Mouse (Mus musculus): ENCODE results near the gene Rhbdf2. TPM values are rescaled to one million over a fixed set of nuclear protein-coding genes. Genes with fewer than 3 reads are reported as not detected.
A peak's percentile ranks its signal among the peaks of the same experiment; 100 is the strongest.
"Not testable (repeated sequence)": the region's sequence is repeated elsewhere in the genome, so short reads cannot be mapped to it uniquely, and the experiment has no call there.

Rhbdf2 gene
- total RNA-seq, 4 experiments from 2014 or later, result 1.1 to 2.5 (median 1.8) TPM

- DNase-seq (ENCODE audit: low spot score in 2 of 2), result no peak
These were observed 17.6 kb upstream of the Rhbdf2 start for GRCm38 (mm10) chr11:116644225-116645112.

DNA sequence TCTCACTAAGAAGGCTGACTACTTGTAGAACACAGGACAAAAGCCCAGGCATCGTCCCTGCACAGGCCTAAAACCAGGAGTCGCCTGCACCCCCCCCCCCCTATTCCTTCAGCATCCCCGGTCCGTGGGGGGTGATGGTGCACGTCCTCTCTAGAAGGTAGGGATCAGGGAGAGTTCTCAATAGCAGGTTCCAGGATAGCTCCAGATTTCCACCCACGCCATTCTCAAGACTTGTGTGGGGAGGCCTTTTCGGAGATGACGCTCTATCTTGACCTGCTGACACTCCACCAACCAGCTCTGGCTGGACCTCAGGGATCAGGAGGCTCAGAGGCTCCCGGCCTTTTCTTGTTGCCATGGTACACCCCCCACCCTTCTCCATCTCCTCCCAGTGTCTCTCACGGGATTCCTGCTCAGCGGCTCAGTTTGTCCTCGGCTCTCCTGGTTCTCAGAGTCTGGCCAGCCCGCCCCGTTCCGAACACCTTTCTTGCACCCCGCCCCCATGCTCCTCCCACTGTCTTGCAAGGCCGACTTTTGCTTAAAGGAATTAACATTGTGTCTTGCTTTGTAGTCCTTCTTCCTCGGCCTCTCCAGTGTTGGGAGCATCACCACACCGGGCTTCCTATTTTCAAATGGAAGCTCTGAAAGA, 16.9 kb upstream of the Rhbdf2 start:
- no peak for DNase-seq (ENCODE audit: low spot score in 2 of 2)

- peak; percentile 86 to 89 for DNase-seq (ENCODE audit: low spot score in 2 of 2)
These were observed 16.1 kb upstream of the Rhbdf2 start for GRCm38 (mm10) chr11:116642681-116643578.

DNA sequence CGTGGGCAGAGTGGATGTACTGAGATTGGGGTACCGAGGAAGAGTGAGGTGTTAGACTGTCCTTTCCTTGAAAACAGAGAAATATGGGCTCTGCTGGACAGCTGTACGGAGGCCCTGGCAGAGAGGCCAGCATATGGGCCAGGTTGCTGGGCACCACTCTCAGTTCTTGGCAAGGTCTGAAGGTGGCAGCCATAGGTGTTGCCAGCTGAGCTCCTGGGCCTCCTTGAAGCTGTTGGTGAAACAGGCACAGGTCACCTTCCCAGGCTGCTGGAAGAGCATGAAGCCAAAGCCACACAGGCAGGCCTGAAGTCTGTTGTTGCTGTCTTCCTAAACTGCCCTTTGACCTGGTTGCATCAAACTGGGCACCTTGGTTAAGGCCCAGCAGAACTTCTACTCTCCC, 14.9 kb upstream of the Rhbdf2 start:
- DNase-seq (ENCODE audit: low spot score in 2 of 2), result no peak

GRCm38 (mm10) chr11:116641168-116641567, 14.3 kb upstream of the Rhbdf2 start:
- DNase-seq (ENCODE audit: low spot score in 2 of 2), result no peak

- not testable (repeated sequence) for DNase-seq (ENCODE audit: low spot score in 2 of 2)
These were observed 9.8 kb upstream of the Rhbdf2 start for GRCm38 (mm10) chr11:116636607-116637006.

DNA sequence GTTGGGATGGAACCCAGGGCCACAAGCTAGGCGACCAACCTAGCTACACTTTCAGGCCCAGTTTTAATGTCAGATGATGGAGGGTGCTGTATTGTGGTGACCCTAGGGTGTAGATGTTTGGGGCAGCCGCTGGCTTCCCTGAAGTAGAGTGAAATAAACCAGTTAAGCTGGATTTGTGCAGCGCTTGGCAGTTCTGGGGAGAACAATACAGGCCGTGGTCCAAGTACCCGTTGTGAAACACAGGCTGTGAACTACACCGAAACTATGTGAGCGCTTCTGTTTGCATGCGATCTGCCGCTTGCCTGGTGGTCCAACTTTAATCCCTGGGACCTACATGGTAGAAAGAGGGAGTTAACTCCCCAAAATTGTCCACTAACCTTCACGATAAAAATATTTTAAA, 6.1 kb upstream of the Rhbdf2 start:
- no peak for DNase-seq (ENCODE audit: low spot score in 2 of 2)

- no peak for DNase-seq (ENCODE audit: low spot score in 2 of 2)
These were observed 3.5 kb upstream of the Rhbdf2 start for GRCm38 (mm10) chr11:116630171-116630965.

DNA sequence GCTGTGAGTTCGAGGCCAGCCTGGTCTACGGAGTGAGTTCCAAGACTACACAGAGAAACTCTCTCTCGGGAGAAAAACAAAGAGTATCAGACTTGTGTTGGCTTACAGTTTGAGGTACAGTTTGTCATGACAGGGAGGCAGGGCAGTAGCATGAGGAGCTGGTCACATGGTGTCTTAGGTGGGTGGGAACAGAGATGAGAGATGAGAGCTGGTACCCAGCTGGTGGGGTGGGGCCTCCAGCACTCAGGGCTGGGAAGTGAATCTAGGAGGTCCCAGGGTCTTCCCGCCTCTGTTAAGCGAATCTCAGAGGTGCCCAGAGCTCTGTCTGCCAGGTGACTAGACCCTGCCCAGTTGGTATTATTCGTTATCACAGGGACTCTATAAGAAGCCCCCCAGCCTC, 2.7 kb upstream of the Rhbdf2 start:
- no peak for DNase-seq (ENCODE audit: low spot score in 2 of 2)

GRCm38 (mm10) chr11:116628712-116629111, 1.9 kb upstream of the Rhbdf2 start:
- peak; percentile 74 to 93 for DNase-seq (ENCODE audit: low spot score in 2 of 2)

GRCm38 (mm10) chr11:116627072-116628020, 527 bp upstream of the Rhbdf2 start:
- DNase-seq (ENCODE audit: low spot score in 2 of 2), result no peak

DNA sequence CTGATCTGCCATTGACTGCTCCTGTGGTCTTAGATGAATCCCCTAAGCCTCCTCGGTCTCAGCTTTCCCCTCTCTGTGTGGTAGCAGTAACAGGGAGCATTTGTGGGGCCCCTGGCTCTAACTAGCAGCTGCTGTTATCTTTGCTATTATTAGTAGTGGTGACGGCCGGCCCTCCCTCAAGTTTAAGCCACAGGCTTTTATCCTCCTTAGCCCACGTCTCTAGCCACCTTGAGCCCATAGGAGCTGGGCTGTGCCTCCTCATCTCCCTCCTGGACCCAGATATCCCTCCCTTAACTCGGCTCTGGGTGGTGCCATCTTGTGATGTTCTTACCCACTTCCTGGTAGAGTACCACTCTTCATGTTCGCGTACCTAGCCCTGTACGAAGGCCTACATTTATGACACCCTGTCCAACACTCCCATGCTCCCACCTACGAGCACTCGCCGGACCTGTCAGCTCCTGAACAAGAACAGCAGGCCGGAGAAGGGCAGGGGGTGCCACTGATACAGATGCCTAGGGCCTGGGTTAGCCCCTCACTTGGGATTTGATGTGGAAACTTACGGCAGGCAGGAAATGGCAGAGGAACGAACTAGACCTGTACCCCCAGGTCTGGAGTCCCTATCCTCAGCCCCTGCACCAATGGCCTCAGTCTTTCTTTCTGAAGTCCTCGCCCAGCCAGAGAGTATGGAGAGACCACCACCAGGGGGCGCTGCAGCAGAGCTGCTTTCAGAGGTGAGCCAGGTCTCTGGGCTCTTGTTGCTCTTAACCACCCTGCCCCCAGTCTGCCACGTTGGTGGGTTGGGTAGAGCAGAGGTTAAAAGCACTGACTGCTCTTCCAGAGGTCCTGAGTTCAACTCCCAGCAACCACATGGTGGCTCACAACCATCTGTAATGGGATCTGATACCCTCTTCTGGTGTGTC, 1.5 kb downstream of the Rhbdf2 start:
- no peak for DNase-seq (ENCODE audit: low spot score in 2 of 2)

DNA sequence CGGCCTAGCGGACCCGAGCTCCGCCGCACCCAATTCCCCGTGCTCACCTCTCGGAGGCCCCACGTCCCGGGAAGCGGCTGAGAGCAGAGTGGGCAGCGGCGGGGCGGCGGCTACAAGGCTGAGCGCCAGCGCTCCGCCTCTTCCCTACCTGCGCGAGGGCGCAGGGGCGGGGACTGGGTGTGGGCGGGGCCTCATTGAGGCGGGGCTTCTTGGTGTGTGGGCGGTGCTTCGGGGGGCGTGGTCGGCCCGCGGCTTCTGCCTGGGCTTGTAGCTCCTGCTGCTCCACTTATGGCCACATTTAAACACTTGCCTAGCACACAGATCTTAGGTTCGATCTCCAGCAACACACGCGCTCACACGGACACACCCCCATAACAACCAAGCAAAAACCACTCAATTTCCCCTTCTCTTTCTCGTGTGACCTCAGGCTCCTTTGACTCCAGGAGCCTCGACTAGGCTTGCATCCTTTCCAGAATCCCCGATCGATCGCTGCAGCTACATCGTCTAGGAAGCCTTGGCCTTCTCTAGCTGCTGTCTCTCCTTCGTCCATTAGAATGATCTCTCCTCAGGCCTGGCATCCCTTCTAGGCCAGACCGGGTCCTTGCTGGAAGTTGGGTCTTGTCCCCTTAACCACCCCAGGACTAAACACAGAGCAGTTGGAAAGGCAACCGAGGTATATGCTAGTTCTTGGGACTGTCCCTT, 2.5 kb downstream of the Rhbdf2 start:
- DNase-seq (ENCODE audit: low spot score in 2 of 2), result no peak

DNA sequence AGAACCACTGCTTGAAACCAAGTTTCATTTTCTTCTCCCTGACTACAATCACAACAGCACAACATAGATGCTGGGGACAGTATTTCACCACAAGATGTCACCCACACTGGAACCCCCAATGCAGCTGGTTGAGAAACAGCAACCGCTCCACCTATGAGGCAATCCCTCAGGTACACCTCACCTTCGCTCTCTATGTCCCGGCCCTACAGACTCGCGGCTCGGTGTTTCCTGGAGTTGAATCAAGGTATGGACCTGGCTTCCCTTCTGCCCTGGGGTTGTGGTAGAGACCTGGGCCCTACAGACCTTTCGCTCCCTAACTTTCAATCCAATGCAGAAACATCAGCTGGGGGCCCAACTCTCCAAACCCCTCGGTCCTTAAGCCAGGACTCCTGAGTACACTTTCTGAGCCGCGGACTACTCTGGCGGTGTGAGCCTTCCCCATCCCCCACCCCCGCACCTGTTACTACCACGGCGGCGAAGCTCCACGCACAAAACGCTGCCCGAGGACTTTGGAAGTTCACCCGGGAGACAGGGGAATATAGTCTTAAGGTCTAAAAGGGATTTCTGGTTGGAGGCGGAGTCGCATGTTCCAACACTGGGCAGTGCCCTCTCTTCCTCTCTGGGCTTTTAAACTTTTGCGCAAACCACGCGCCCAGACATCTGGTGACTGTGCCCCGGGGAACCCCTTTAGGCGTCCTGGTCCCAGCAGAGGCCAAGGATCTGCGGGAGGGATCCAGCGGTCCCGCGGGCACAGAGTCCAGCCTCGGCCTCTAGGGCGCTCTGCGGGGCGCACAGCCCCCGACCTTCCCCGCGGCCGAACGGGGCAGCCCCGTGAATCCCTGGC, 3.3 kb downstream of the Rhbdf2 start:
- DNase-seq (ENCODE audit: low spot score in 2 of 2), result no peak

GRCm38 (mm10) chr11:116621258-116621704, 5.5 kb downstream of the Rhbdf2 start:
- DNase-seq (ENCODE audit: low spot score in 2 of 2), result peak; percentile 32 to 38

DNA sequence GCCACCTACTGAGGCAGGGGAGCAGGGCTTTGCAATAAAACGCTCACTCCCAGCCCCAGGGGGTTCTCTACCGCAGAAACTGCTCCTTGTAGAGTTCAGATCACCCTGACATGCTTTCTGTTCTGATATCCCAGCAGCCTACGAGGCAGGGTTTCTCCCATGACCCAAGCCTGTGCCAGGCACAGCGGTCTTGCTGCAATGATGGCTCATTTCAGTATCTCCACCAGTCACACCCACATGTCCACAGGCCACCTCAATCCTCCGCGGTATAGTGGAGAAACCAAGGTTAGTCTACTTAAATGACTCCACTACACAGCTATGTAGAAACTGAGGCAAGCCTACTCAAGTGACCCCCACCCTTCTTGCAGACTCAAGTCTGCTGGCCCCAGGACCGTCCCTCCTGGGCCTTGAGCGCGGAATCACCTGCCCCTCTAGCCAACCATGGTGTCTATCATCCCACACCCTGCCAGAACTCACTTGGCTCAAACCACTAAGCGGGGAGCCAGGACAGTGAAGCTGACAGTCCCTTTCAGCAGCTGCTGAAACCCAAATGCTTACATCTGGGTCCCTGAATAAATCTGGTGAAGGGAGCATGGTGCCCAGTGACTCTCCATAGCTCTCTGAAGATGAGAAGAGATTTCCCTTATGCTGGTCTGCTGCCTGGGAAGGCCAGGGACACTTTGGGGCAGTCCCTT, 6.1 kb downstream of the Rhbdf2 start:
- DNase-seq (ENCODE audit: low spot score in 2 of 2), result no peak

Data from layer of hippocampus, adult 8-10 months (tissue).